Mouse (Mus musculus): ENCODE data around the gene Tanc1.

DNA sequence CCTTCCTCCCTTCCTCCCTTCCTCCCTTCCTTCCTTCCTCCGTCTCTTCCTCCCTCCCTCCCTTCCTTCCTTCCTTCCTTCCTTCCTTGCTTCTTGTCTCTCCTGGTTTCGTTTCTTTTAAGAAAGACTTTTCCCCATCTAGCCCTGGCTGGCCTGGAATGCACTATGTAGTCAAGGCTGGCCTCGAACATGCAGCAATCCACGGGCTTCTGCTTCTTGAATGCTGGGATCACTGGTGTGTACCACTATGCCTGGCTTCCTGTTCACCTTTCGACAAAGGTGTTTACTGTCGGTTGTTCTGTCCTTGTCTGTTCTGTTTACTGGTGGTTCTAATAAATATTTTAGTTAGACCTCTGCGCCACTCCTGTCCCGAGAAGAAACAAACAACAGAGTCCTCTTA is 10.4 kb upstream of the Tanc1 start:
- TF ChIP-seq POLR2A (IDR thresholded peaks at IDR 0.05; ENCODE audit: low read depth, low read length) = no peak
- no peak for TF ChIP-seq CTCF (IDR thresholded peaks at IDR 0.05; ENCODE audit: extremely low read depth, insufficient read length, insufficient replicate concordance, low read depth, low read length)

Data from small intestine, adult 2 months (tissue).